Mouse (Mus musculus) CH12.LX (cell line): ENCODE data around the gene Ethe1.
A peak's percentile ranks its signal among the peaks of the same experiment; 100 is the strongest.

Experiments used
- CTCF ChIP-seq, 2 experiments: IDR thresholded peaks in 1 of 2; conservative IDR thresholded peaks in 1 of 2; 2 replicates each; pipeline ENCODE4 v1.5.1; 2011 to 2012; ENCODE audit warnings: low read depth in 2 of 2, low read length in 2 of 2, improper control_type of control experiment in 1 of 2, inconsistent platforms in 1 of 2, mild to moderate bottlenecking in 1 of 2, moderate library complexity in 1 of 2
- E2F4 ChIP-seq: IDR thresholded peaks from 2 replicates; pipeline ENCODE4 v1.6.1; 2011; ENCODE audit warnings: low read depth, low read length, improper control_type of control experiment; ENCODE audit not compliant: insufficient replicate concordance
- EP300 ChIP-seq: IDR thresholded peaks from 2 replicates; pipeline ENCODE4 v1.6.1; 2011; ENCODE audit warnings: low read length, improper control_type of control experiment
- HCFC1 ChIP-seq: IDR thresholded peaks from 2 replicates; pipeline ENCODE4 v1.6.1; 2012; ENCODE audit warnings: low read depth, mild to moderate bottlenecking, inconsistent platforms, low read length, improper control_type of control experiment
- JUND ChIP-seq: conservative IDR thresholded peaks from 2 replicates; pipeline ENCODE4 v1.6.1; 2011; ENCODE audit warnings: low read depth, low read length, improper control_type of control experiment
- KAT2A ChIP-seq: IDR thresholded peaks from 2 replicates; pipeline ENCODE4 v1.6.1; 2012; ENCODE audit warnings: low read length, improper control_type of control experiment, inconsistent platforms; ENCODE audit not compliant: insufficient replicate concordance
- MEF2A ChIP-seq: IDR thresholded peaks from 2 replicates; pipeline ENCODE4 v1.6.1; 2014; ENCODE audit warnings: low read depth, mild to moderate bottlenecking, inconsistent platforms, low read length, improper control_type of control experiment, borderline replicate concordance
- POLR2A ChIP-seq: IDR thresholded peaks from 2 replicates; pipeline ENCODE4 v1.6.1; 2011; ENCODE audit warnings: low read depth, mild to moderate bottlenecking, improper control_type of control experiment, low read length
- POLR2AphosphoS2 ChIP-seq: IDR thresholded peaks from 2 replicates; pipeline ENCODE4 v1.6.1; 2011; ENCODE audit warnings: low read depth, low read length, improper control_type of control experiment
- RCOR1 ChIP-seq: conservative IDR thresholded peaks from 2 replicates; pipeline ENCODE4 v1.6.1; 2012; ENCODE audit warnings: low read depth, mild to moderate bottlenecking, inconsistent platforms, low read length, improper control_type of control experiment
- SIN3A ChIP-seq: IDR thresholded peaks from 2 replicates; pipeline ENCODE4 v1.6.1; 2012; ENCODE audit warnings: low read length, improper control_type of control experiment, inconsistent platforms
- ZMIZ1 ChIP-seq: IDR thresholded peaks from 2 replicates; pipeline ENCODE4 v1.6.1; 2012; ENCODE audit warnings: low read depth, mild to moderate bottlenecking, inconsistent platforms, low read length, improper control_type of control experiment

GRCm38 (mm10) chr7:24538154-24538553 lies 49.2 kb upstream of the Ethe1 start:
- TF ChIP-seq MEF2A, result no peak
- no peak for TF ChIP-seq POLR2AphosphoS2
- peak in 1 of 2 experiments; percentile 19; a peak in 2 of 4 replicates for TF ChIP-seq CTCF (conservative IDR thresholded peaks at IDR 0.05 in 1 of 2, IDR thresholded peaks at IDR 0.05 in 1 of 2; ENCODE audit: low read depth in 2 of 2, low read length in 2 of 2)
- no peak for TF ChIP-seq EP300
- no peak for TF ChIP-seq E2F4
- TF ChIP-seq SIN3A, result no peak
- TF ChIP-seq HCFC1, result no peak
- no peak for TF ChIP-seq POLR2A
- no peak for TF ChIP-seq JUND
- TF ChIP-seq RCOR1, result no peak
- no peak for TF ChIP-seq ZMIZ1
- no peak for TF ChIP-seq KAT2A
